23 mouse cellular contexts compared by ENCODE assay signal in genomic region chr7:58660046-58660445, GRCm38 (mm10). TPM values are rescaled to one million over a fixed set of nuclear protein-coding genes. Genes with fewer than 3 reads are reported as not detected.
DNase-seq lines count a peak whose midpoint lies in the region; ATAC-seq and TF ChIP-seq lines count a peak whose summit lies in the region.
"Had no signal": no experiment of that assay in that cellular context is flagged by ENCODE, and none has a peak within 500 bp of the region (broad histone marks: within the 10 kb centered on the region; RNA-seq: fewer than 3 reads in every experiment).

No protein-coding gene starts in this region.

- TF ChIP-seq CTCF in layer of hippocampus, adult 2 months (conservative IDR thresholded peaks at IDR 0.05) = no peak
- no peak for TF ChIP-seq CTCF in thymus, adult 2 months (IDR thresholded peaks at IDR 0.05; ENCODE audit: borderline replicate concordance, control insufficient read depth, extremely low read depth, insufficient read depth, low read length, poor library complexity)

- H3K9ac ChIP-seq in heart, embryonic 13.5 days = no peak overlapping the region
- no peak overlapping the region for H3K9ac ChIP-seq in neural tube, embryonic 15.5 days (replicated peaks)
- H3K9ac ChIP-seq: embryonic facial prominence, embryonic 15.5 days; hindbrain, embryonic 14.5 days had no signal

- intact Hi-C loops in heart, postnatal 10 days (cut with DNase I) = no loop called here

- peaks cover 6% of the 10 kb centered on the region for H3K4me1 ChIP-seq in heart, embryonic 13.5 days
- H3K4me1 ChIP-seq in thymus, adult 2 months (replicated peaks; ENCODE audit: control insufficient read depth, insufficient read depth, low read length) = peaks cover 29% of the 10 kb centered on the region
- peaks cover 10% of the 10 kb centered on the region for H3K4me1 ChIP-seq in neural tube, embryonic 15.5 days

- no peak overlapping the region for H3K27ac ChIP-seq in heart, embryonic 13.5 days (replicated peaks)
- H3K27ac ChIP-seq in layer of hippocampus, adult 2 months = peak overlapping the region; percentile 14; the same call in 1 of the 2 replicates
- H3K27ac ChIP-seq in thymus, adult 2 months (ENCODE audit: control insufficient read depth, insufficient read depth, low read length) = no peak overlapping the region
- H3K27ac ChIP-seq in neural tube, embryonic 15.5 days (replicated peaks) = no peak overlapping the region
- H3K27ac ChIP-seq: embryonic facial prominence, embryonic 15.5 days; forebrain, embryonic 10.5 days; gastrocnemius, adult 2 months; hindbrain, embryonic 14.5 days; macrophage; midbrain, embryonic 10.5 days had no signal

- H3K4me2 ChIP-seq in heart, embryonic 13.5 days = peak overlapping the region; percentile 88; the same call in 1 of the 2 replicates
- H3K4me2 ChIP-seq in neural tube, embryonic 15.5 days = no peak overlapping the region; the same call in 1 of the 2 replicates
- H3K4me2 ChIP-seq: hindbrain, embryonic 14.5 days had no signal

- no peak overlapping the region for H3K4me3 ChIP-seq in heart, embryonic 13.5 days
- H3K4me3 ChIP-seq in layer of hippocampus, adult 2 months = peak overlapping the region; percentile 33
- peak overlapping the region; percentile 36; the same call in 1 of the 2 replicates for H3K4me3 ChIP-seq in thymus, adult 2 months (ENCODE audit: control insufficient read depth, insufficient read depth, low read length)
- no peak overlapping the region for H3K4me3 ChIP-seq in neural tube, embryonic 15.5 days (replicated peaks)

- H3K36me3 ChIP-seq in heart, embryonic 13.5 days = no peaks in the 10 kb centered on the region
- no peaks in the 10 kb centered on the region for H3K36me3 ChIP-seq in thymus, adult 2 months (ENCODE audit: control insufficient read depth, insufficient read depth, low read length)
- H3K36me3 ChIP-seq in neural tube, embryonic 15.5 days = no peaks in the 10 kb centered on the region
- H3K36me3 ChIP-seq: embryonic facial prominence, embryonic 15.5 days; forebrain, embryonic 10.5 days; midbrain, embryonic 10.5 days had no signal

- TF ChIP-seq POLR2A in thymus, adult 2 months (IDR thresholded peaks at IDR 0.05; ENCODE audit: control insufficient read depth, extremely low read depth, insufficient read depth, low read length, poor library complexity) = no peak

- peaks cover 6% of the 10 kb centered on the region; the same call in 1 of the 2 replicates for H3K27me3 ChIP-seq in heart, embryonic 13.5 days (replicated peaks)
- H3K27me3 ChIP-seq in thymus, adult 2 months (ENCODE audit: control insufficient read depth, insufficient read depth, low read length) = no peaks in the 10 kb centered on the region
- 0 out of 2 replicates have a peak, but pooled peaks cover 3% of the 10 kb centered on the region for H3K27me3 ChIP-seq in neural tube, embryonic 15.5 days (replicated peaks)
- H3K27me3 ChIP-seq: embryonic facial prominence, embryonic 15.5 days had no signal

- ATAC-seq in heart, embryonic 13.5 days (ENCODE audit: extremely low read depth, insufficient number of reproducible peaks, low FRiP score, low TSS enrichment) = no peak
- ATAC-seq in neural tube, embryonic 15.5 days (ENCODE audit: low FRiP score) = no peak

- no peaks in the 10 kb centered on the region for H3K9me3 ChIP-seq in heart, embryonic 13.5 days
- H3K9me3 ChIP-seq in neural tube, embryonic 15.5 days (replicated peaks) = no peaks in the 10 kb centered on the region
- H3K9me3 ChIP-seq: embryonic facial prominence, embryonic 15.5 days; forebrain, embryonic 10.5 days; midbrain, embryonic 10.5 days had no signal

- no peak for DNase-seq in heart, postnatal 10 days
- no peak for DNase-seq in layer of hippocampus, adult 2 months (ENCODE audit: low spot score in 2 of 2)
- no peak for DNase-seq in layer of hippocampus, adult 9-11 months
- DNase-seq in thymus, adult 2 months = no peak
- DNase-seq in thymus, postnatal 14 days = no peak
- DNase-seq in MN1 (ENCODE audit: low spot score) = no peak
- DNase-seq: adrenal gland, postnatal 36 days; cerebellum, adult 11-12 months; cerebellum, postnatal 25 days; gastrocnemius, adult 2 months; heart, postnatal 14 days; kidney, adult 18-20 months; kidney, postnatal 36 days; liver; lung, adult 2 months; right cerebral cortex, adult 18-20 months had no signal

RNA-seq across cellular contexts. Expression of gene Atp10a, which starts 4.1 kb away (rescaled TPM):
- polyA plus RNA-seq in heart, embryonic 13.5 days (2015; fragmentation: Nextera tagmentation; extraction: Ambion mirVana) = 1.1 and 1.2 TPM in 2 replicates
- total RNA-seq in heart, postnatal 10 days (2021) = 1 to 10 TPM; 2.4 TPM
- 1 to 10 TPM; 7.5 to 8.4 TPM for total RNA-seq in layer of hippocampus, adult 2 months (2021)
- 54.7 and 54.8 TPM in 2 replicates for polyA plus RNA-seq in thymus, adult 2 months (2012; rRNA removed)
- polyA plus RNA-seq in neural tube, embryonic 15.5 days (2015; fragmentation: Nextera tagmentation; extraction: Ambion mirVana) = 1.1 and 2.3 TPM in 2 replicates

Comparison
In these comparisons a context has a peak if more than half of its experiments do, and no peak if none do; other contexts are left out.
1. H3K4me3 ChIP-seq: peak in layer of hippocampus, adult 2 months (single experiment) and thymus, adult 2 months (single experiment); none in heart, embryonic 13.5 days (single experiment) and neural tube, embryonic 15.5 days (single experiment).
2. RNA of gene Atp10a, which starts 4.1 kb away (polyA plus RNA-seq): 54.7 to 54.8 TPM in thymus, adult 2 months; 1.1 to 1.2 TPM in heart, embryonic 13.5 days and 1.1 to 2.3 TPM in neural tube, embryonic 15.5 days; every median in the first group is over 10 times any median in the second.